Mouse (Mus musculus) embryonic stem cell, embryonic (primary cell): ENCODE data around the gene Uimc1.

ENCODE experiments used
- CTCF ChIA-PET, 4 experiments: fragments of 300-600 bp in 2 of 4; fragments of 350-600 bp in 2 of 4; sonication (Branson Sonifier 250); formaldehyde crosslinking; loops; one replicate each; lab custom pipeline; 2022; ENCODE audit warnings: inconsistent platforms in 2 of 4; lab: Charles Lee
- POLR2A ChIA-PET, 4 experiments: fragments of 300-600 bp in 2 of 4; fragments of 350-600 bp in 2 of 4; sonication (Branson Sonifier 250); formaldehyde crosslinking; loops; one replicate each; lab custom pipeline; 2022; ENCODE audit warnings: antibody characterized with exemption in 4 of 4, inconsistent platforms in 1 of 4; lab: Charles Lee

Uimc1 gene

DNA sequence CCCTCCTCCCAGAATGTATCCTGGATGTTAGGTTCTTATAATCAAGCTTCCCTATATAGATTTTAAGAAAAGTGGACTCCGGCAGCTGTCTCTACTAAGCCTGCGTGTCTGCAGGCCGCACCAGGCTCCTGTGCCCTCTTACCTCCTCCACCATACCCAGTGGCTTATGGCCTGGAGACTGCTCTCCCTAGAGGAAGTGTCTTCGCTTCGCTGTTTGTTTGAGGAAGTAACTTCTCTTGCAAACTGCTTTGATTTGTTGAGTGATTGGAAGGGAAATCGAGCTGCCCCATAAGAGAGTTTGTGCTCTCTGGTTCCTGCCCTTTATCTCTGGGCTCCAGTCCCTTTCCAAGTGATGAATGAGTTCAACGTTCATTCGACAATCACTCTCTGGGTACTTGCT is 117.1 kb downstream of the Uimc1 start:
- POLR2A ChIA-PET, result no interaction called here
- CTCF ChIA-PET, result interaction anchor here in 3 of 4 experiments (0.9 to 2.0 kb wide), 11 partner anchors 9 to 190 kb away, joined by 3 to 11 read pairs (median 4); no protein-coding TSS in a partner anchor

GRCm38 (mm10) chr13:54980957-54981356 is 119.1 kb downstream of the Uimc1 start:
- ChIA-PET POLR2A (no interaction called here), CTCF (no interaction called here)

GRCm38 (mm10) chr13:54978804-54979203 is 121.3 kb downstream of the Uimc1 start:
- POLR2A ChIA-PET, result interaction anchor here in 1 of 4 experiments (0.7 kb wide), 1 partner anchor 1149 kb away, joined by 3 read pairs; no protein-coding TSS in a partner anchor
- CTCF ChIA-PET, result interaction anchor here in 3 of 4 experiments (0.5 to 2.2 kb wide), 3 partner anchors 179 to 262 kb away, joined by 3 to 7 read pairs (median 6); no protein-coding TSS in a partner anchor
